Mouse (Mus musculus): ENCODE measurements around the gene Pgam2.

Gene Pgam2

GRCm38 (mm10) chr11:5807956-5808355, 4.4 kb upstream of the Pgam2 start:
- no peak for DNase-seq (ENCODE audit: extremely low read depth, low read depth, low spot score)

DNA sequence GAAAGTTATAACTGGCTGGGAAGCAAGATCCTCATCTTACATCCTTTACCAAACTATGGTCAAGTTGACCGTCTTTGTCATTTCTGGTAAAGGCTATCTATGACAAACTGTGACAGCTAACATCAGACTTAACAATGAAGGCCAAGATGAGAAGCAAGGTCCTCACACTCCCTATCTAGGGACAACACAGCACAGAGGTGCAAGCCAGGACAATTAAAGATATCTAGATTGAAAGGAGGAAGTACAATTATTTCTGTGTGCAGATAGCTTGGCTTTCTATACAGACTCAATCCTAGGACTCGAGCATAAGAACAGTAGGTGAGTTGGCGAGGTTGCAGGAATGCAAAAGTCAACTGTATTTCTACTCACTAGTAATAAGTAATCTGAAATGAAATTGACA, 2.2 kb upstream of the Pgam2 start:
- no peak for DNase-seq (ENCODE audit: extremely low read depth, low read depth, low spot score)

DNA sequence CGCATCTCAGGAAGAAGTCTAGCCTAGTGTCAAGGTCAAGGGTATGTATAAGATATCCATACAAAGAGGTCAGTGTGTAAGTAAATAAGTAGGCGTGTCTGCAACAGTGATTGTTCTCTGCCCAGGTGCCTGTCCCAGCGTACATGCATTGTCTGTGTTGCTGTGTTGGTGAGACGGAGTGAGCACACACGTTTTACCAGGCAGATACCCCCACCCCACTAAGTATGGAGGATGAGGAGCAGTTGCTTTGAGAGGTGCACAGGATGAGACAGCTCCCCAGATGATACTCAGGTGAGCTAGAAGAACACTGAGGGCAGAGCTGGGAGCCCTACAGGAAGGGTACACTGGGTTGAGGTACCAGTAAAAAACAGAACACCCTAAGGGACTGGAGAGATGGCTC, 641 bp upstream of the Pgam2 start:
- DNase-seq (ENCODE audit: extremely low read depth, low read depth, low spot score) = no peak

- DNase-seq (ENCODE audit: extremely low read depth, low read depth, low spot score) = no peak
Observed at GRCm38 (mm10) chr11:5802457-5803217, 896 bp downstream of the Pgam2 start.

DNA sequence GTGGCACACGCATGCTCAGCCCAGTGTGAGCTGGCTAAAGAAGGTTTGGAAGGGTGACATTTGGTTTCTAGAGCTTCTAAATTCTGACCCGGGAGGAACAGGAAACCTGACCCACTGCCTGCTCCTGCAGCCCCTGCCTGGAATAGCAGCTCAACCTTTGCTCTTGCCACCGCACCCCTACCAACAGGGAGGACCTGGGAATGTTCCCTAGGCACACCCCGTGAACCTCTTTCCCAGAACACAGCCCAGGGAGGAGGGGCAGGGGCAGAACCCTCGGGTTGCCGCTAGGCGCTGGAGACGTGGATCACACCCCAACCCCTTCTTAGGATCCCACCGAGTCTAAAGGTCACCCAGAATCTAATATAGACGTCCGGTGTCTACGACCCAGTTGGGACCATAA, 1.5 kb downstream of the Pgam2 start:
- no peak for DNase-seq (ENCODE audit: extremely low read depth, low read depth, low spot score)

DNA sequence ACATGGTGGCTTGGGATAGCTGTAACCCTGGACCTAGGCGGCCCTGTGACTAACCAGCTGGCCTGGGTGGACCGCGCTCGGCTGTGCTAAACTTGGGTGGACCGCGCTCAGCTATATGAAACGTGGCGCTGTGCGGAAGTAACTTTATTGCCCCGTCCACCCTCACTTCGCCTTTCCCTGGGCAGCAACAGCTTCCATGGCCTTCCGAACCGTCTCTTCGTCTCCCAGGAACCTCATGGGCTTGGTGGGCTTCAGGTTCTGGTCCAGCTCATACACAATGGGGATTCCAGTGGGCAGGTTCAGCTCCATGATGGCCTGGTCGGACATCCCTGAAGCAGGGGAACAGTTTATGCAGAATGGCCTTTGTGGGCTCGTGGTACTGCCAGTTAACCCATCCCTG, 2.0 kb downstream of the Pgam2 start:
- no peak for DNase-seq (ENCODE audit: extremely low read depth, low read depth, low spot score)

GRCm38 (mm10) chr11:5799621-5800490, 3.7 kb downstream of the Pgam2 start:
- DNase-seq (ENCODE audit: extremely low read depth, low read depth, low spot score) = no peak

DNA sequence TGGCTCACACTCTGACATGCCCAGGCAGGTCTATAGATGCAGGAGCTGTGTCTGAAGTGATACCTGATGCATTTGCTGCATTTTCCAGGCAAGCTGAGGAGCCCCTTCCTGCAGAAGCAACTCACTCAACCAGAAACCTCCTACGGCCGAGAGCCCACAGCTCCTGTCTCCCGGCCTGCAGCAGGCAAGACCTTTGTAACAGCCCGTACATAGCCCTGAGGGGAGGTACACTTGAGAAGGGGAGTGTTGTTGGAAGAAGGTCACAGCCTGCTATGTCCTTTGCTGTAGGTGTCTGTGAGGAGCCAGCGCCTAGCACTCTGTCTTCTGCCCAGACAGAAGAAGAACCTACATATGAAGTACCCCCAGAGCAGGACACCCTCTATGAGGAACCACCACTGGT, 5.6 kb downstream of the Pgam2 start:
- no peak for DNase-seq (ENCODE audit: extremely low read depth, low read depth, low spot score)

- DNase-seq (ENCODE audit: extremely low read depth, low read depth, low spot score) = no peak
Observed at GRCm38 (mm10) chr11:5797371-5797770, 6.2 kb downstream of the Pgam2 start.

- DNase-seq (ENCODE audit: extremely low read depth, low read depth, low spot score) = no peak
Observed at GRCm38 (mm10) chr11:5796939-5797338, 6.6 kb downstream of the Pgam2 start.

GRCm38 (mm10) chr11:5795706-5796105, 7.8 kb downstream of the Pgam2 start:
- no peak for DNase-seq (ENCODE audit: extremely low read depth, low read depth, low spot score)

GRCm38 (mm10) chr11:5795290-5795689, 8.2 kb downstream of the Pgam2 start:
- DNase-seq (ENCODE audit: extremely low read depth, low read depth, low spot score) = no peak

- DNase-seq (ENCODE audit: extremely low read depth, low read depth, low spot score) = no peak
Observed at GRCm38 (mm10) chr11:5790431-5790830, 13.1 kb downstream of the Pgam2 start.

- DNase-seq (ENCODE audit: extremely low read depth, low read depth, low spot score) = no peak
Observed at GRCm38 (mm10) chr11:5789754-5790333, 13.7 kb downstream of the Pgam2 start.

GRCm38 (mm10) chr11:5789071-5789753, 14.3 kb downstream of the Pgam2 start:
- DNase-seq (ENCODE audit: extremely low read depth, low read depth, low spot score) = no peak

DNA sequence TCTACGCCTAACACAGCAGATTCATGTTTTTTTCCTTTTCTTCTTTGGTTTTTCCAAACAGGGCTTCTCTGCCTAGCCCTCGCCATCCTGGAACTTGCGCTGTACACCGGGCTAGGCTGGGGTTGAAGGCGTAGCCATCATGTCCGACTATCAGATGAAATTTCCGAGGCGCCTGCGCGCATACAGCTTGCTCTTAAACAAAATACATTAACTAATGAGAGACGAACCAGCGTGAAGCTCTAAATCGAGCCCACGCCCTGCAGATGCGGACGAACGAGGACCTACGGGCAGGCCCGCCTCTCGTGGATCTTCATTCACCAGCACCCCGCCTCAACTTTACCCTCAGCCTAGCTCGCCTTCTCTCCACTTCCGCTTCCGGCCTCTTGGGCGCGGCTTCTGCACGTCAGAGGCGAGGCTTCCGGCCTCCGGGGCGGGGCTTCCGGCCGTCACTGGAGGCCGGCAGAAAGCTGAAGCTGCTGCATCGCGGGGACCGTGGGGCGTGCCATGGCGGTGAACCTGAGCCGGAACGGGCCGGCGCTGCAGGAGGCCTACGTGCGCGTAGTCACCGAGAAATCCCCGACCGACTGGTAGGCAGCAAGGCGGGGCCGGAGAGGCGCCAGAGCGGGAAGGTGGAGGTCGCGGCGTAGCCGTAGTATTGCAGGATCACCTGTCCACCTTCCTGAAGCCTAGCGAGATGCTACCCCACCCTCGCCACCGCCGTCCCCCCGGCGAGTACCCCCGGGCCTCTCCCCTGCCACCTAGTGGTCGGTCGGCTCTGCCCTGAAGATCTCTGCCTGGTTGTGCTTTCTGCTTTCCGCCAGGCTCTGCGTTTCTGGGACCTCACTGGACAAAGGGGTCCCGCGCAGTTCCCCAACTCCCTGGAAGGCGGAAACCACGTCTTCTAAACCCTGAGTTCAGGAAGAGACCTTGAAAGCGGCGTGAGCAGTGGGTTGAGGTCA, 15.2 kb downstream of the Pgam2 start, which contains the start of gene Dbnl:
Gene Dbnl (plus strand): TSS at position 433 of the 959 bp plus-strand sequence.
- peak; percentile 39 for DNase-seq (ENCODE audit: extremely low read depth, low read depth, low spot score)

DNA sequence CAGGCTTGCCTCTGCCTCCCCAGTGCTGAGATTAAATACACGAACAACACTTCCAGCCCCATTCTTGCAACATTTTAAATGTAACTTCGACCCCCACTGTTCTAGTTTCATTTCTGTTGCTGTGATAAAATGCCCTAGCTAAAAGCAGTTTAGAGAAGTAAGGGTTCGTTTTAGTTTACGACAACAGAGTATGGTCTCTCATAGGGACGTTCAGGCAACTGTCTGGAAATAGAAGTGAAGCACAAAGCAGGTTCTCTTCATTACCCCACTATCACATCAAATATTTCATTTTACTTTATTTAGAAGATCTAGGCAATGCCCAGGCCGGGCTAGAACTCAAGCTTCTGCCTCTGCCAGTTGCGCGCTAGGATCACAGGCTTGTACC, 15.9 kb downstream of the Pgam2 start:
- DNase-seq (ENCODE audit: extremely low read depth, low read depth, low spot score) = no peak

DNA sequence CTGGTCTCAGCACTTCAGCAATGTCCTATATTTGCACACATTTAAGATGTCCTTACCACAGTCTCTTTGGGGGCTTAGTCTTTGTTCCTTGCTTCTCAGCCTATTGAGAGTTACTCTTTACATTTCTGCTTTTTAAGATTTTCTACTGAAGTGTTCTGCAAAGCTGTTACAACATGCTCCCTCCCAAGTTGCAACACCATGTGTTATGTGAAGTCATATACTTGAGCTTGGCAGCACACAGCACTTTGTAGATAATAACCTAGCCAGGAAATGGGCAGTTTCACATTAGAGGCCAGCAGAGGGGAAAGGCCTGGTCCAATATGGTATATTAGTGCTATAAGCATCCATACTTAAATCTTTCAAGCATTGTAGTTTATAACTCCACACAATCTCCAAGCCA, 17.8 kb downstream of the Pgam2 start:
- no peak for DNase-seq (ENCODE audit: extremely low read depth, low read depth, low spot score)

DNA sequence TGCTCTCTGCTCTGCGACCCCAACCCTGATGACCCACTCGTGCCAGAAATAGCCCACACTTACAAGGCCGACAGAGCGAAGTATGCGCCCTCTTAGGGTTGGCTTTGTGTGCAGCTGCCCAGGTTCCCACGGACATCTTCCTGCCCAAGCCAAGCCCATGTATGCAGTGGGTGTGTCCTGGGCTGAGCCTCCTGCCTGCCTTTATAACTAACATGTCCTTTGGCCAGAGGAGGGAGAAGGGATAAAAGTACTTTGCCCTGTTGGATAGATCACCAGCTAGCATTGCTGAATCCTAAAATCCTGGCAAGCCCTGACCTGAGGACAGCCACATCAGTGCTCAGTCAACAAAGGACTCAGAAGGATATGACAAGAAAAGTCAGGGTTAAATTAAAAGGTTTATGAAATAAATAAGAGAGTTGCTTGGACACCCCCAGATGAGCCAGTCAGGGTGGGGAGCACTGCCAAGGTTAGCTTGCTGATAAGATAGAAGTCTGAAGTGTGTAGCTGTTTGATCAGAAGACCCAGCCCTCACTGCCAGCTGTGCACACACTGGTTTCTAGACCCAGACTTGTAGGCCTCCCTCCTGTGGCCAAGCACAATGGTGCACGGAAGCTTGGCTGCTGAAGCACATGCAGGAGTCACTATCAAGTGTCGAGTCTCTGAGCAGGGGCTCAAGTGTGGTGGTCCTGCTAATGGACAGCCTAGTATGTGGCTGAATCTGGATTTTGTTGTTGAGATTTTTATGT, 21.2 kb downstream of the Pgam2 start:
- DNase-seq (ENCODE audit: extremely low read depth, low read depth, low spot score) = no peak
